Mouse (Mus musculus): ENCODE measurements around the gene Tbl1x.

DNA sequence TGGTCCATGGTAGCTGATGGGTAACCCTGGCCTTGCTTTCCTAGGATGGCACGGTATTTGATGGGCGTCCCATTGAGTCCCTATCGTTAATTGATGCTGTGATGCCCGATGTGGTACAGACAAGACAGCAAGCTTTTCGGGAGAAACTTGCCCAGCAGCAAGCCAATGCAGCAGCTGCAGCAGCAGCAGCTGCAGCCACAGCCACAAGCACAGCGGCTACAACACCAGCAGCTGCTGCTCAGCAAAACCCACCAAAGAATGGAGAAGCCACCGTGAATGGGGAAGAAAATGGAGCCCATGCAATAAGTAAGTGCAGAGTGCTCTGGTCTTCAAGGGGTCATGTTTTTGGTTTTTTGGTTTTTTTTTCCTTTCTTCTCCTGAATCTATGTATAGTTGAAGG, 135.4 kb downstream of the Tbl1x start:
- no peak for TF ChIP-seq POLR2A (IDR thresholded peaks at IDR 0.05; ENCODE audit: borderline replicate concordance, control insufficient read depth, low read depth, low read length)
- no peak for TF ChIP-seq CTCF (IDR thresholded peaks at IDR 0.05; ENCODE audit: control insufficient read depth, insufficient read depth, low read length)

Data from bone marrow, adult 2 months (tissue).